Mouse (Mus musculus) small intestine, adult 2 months (tissue): ENCODE measurements at regions not wholly inside any gene's neighbourhood (a gene's known extent, or its start where the extent isn't known, plus 50 kb on each side); places are given as distances from the start of the nearest gene placed in this dataset.

Experiments used
- CTCF ChIP-seq: fragments of 200-500 bp; IDR thresholded peaks from 2 replicates; pipeline ENCODE4 v1.5.1; 2012; ENCODE audit warnings: low read depth, mild to moderate bottlenecking, control low read depth, inconsistent platforms, low read length, moderate library complexity, mixed read lengths; ENCODE audit not compliant: insufficient replicate concordance, insufficient read length; ENCODE audit errors: extremely low read depth
- POLR2A ChIP-seq: fragments of 200-500 bp; IDR thresholded peaks from 2 replicates; pipeline ENCODE4 v1.6.1; 2012; ENCODE audit warnings: low read depth, mild to moderate bottlenecking, control low read depth, inconsistent platforms, low read length, moderate library complexity

- TF ChIP-seq CTCF (no peak), POLR2A (no peak)
Measured at GRCm38 (mm10) chr15:93650981-93651757, 55.5 kb upstream of the Prickle1 start.
